Mouse (Mus musculus) intestine, embryonic 16.5 days (tissue): ENCODE measurements around the gene Gpr158. TPM values are rescaled to one million over a fixed set of nuclear protein-coding genes. Genes with fewer than 3 reads are reported as not detected.
"Not testable (repeated sequence)": the region's sequence is repeated elsewhere in the genome, so short reads cannot be mapped to it uniquely, and the experiment has no call there.

Experiments used
- ATAC-seq: fragments of 200-750 bp; cut with Nextera tagmentation; 2 replicates; pipeline ENCODE4 v1.8.0; 2017; ENCODE audit warnings: moderate TSS enrichment, moderate library complexity
- H3K27ac ChIP-seq: fragments of 300-500 bp; sonication (generic); 2 replicates; pipeline ENCODE4 v1.5.1; 2014; ENCODE audit warnings: mild to moderate bottlenecking, low read length
- H3K27me3 ChIP-seq: fragments of 300-500 bp; sonication (generic); replicated peaks from 2 replicates; pipeline ENCODE4 v1.6.1; 2014; ENCODE audit warnings: low read length, control low read depth, mixed read lengths; ENCODE audit not compliant: control insufficient read depth, insufficient read depth
- H3K36me3 ChIP-seq: fragments of 300-500 bp; sonication (generic); 2 replicates; pipeline ENCODE4 v1.6.1; 2014; ENCODE audit warnings: low read length, control low read depth; ENCODE audit not compliant: control insufficient read depth, insufficient read depth
- H3K4me1 ChIP-seq: fragments of 300-500 bp; sonication (generic); 2 replicates; pipeline ENCODE4 v1.6.1; 2014; ENCODE audit warnings: low read length, control low read depth, mixed read lengths; ENCODE audit not compliant: control insufficient read depth, insufficient read depth
- H3K4me2 ChIP-seq: fragments of 300-500 bp; sonication (generic); 2 replicates; pipeline ENCODE4 v1.6.1; 2014; ENCODE audit warnings: low read depth, low read length, control low read depth
- H3K4me3 ChIP-seq: fragments of 300-500 bp; sonication (generic); 2 replicates; pipeline ENCODE4 v1.5.1; 2014; ENCODE audit warnings: mild to moderate bottlenecking, low read length
- H3K9ac ChIP-seq: fragments of 300-500 bp; sonication (generic); 2 replicates; pipeline ENCODE4 v1.6.1; 2014; ENCODE audit warnings: low read depth, low read length
- H3K9me3 ChIP-seq: fragments of 300-500 bp; sonication (generic); 2 replicates; pipeline ENCODE4 v1.6.1; 2016; ENCODE audit warnings: low read length, control low read depth; ENCODE audit not compliant: control insufficient read depth
- WGBS: fragments of 180-500 bp; shearing (Covaris S2); extraction: QIAGEN DNeasy Blood & Tissue Kit; methylation state at CpG from one replicate; pipeline ENCODE4 v1.1.7; 2014; 5-methylcytosine and 5-hydroxymethylcytosine counted together
- polyA plus RNA-seq: library from polyadenylated mRNA; unstranded; fragments of >200 nt; fragmentation: Nextera tagmentation; extraction: Ambion mirVana; gene quantifications from 2 replicates; pipeline ENCODE4 v1.2.1, GENCODE M21; 2015

Gpr158 gene
- polyA plus RNA-seq, 1 experiment from 2014 or later: not detected

DNA sequence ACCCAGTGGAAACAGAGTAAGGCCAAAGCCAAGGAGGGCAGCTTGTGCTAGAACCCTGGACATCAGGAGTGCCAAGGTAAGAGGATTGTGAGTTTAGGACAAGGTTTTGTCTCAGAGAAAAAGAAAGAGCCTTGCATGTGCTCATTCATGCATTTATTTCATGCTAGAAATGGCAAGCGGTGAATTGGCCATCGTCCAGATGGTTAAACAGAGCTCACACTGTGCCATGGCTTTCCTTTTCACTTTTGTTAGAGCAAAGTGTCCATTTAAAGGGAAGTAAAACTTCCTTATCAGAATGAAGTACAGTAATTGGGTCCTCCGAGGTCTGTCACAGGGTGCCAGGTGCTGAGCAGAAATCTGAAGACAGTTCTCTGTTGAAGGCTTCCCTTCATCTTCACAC, 38.3 kb downstream of the Gpr158 start:
- ATAC-seq: no peak
- H3K4me1 ChIP-seq: no peaks in the 10 kb centered on the region
- 75% methylated on average over 3 of the region's 3 CpGs for WGBS
- H3K9me3 ChIP-seq: no peaks in the 10 kb centered on the region
- no peak overlapping the region for H3K4me2 ChIP-seq
- H3K36me3 ChIP-seq: no peaks in the 10 kb centered on the region
- H3K27me3 ChIP-seq: no peaks in the 10 kb centered on the region
- H3K4me3 ChIP-seq: no peak overlapping the region
- no peak overlapping the region for H3K9ac ChIP-seq
- no peak overlapping the region for H3K27ac ChIP-seq

DNA sequence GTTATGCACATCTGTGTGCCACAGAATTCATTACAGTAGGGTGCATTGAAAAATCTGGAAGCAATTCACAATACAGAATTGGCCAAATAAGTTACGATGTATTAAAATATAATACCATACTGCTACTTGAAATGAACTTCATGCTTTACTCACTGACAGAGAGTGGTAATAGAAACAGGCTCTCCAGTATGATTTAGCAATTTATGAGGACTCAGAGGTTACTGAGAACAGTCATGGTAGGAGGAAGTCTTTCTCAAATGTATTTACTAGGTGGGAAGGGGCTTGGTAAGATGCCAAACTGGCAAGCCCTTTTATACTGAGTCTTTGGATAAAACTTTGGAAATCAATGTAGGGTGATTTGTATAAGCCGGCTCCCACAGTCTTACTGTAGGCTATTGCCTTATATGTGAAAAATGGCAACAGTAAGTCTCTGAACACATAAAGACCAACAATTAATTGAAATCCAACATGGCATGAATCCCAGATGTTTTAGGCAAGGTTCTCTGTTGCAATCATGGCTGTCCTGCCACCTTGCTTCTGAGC, 40.2 kb downstream of the Gpr158 start:
- Histone ChIP-seq H3K9me3 (no peaks in the 10 kb centered on the region), H3K27ac (no peak overlapping the region), H3K36me3 (no peaks in the 10 kb centered on the region), H3K9ac (no peak overlapping the region), H3K4me2 (no peak overlapping the region), H3K27me3 (no peaks in the 10 kb centered on the region), H3K4me1 (no peaks in the 10 kb centered on the region), H3K4me3 (no peak overlapping the region)
- 84% methylated on average over 2 of the region's 2 CpGs for WGBS
- ATAC-seq: no peak

DNA sequence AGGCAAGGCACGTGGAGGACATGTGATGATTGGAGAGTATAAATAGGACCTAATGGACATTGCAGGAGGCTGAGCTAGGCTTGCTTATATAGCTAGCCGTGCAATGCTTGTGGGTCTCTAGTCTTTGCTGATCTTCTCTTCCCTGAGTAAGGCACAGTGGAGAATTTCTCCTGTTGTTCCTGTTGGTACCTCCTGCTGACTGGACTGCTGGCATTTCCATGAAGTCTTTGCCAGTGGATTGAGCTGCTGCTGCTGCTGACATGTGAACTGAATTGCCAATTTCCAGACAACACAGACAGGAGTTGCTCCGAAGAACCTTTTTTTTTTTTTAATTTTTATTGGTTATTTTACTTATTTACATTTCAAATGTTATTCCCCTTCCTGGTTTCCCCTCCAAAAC, 41.5 kb downstream of the Gpr158 start:
- H3K4me2 ChIP-seq: no peak overlapping the region
- WGBS: 79% methylated on average over 3 of the region's 3 CpGs
- no peak overlapping the region for H3K4me3 ChIP-seq
- no peaks in the 10 kb centered on the region for H3K4me1 ChIP-seq
- H3K9me3 ChIP-seq: no peaks in the 10 kb centered on the region
- H3K27me3 ChIP-seq: no peaks in the 10 kb centered on the region
- no peak overlapping the region for H3K27ac ChIP-seq
- H3K36me3 ChIP-seq: no peaks in the 10 kb centered on the region
- H3K9ac ChIP-seq: no peak overlapping the region
- no peak for ATAC-seq

DNA sequence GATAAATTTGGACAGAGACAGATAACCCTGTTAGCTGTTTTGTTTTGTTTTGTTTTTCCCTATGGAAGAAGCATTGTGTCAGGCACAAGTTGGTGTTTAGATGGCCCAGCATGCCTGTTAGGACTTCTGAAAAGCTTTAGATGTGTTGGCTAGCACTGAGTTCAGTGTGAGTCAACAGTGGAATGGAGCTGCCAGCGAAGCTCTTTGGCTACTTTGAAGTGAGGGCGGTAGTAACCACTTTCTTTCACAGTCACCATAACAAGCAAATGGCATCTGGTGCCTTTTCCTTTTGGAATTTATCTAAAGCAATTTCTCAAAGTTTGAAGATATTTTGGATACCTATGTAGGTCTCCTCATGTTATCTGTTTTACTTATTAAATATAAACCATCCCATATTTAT, 62.9 kb downstream of the Gpr158 start:
- no peak overlapping the region for H3K9ac ChIP-seq
- H3K27me3 ChIP-seq: no peaks in the 10 kb centered on the region
- H3K9me3 ChIP-seq: no peaks in the 10 kb centered on the region
- no peak overlapping the region for H3K27ac ChIP-seq
- H3K36me3 ChIP-seq: no peaks in the 10 kb centered on the region
- H3K4me2 ChIP-seq: no peak overlapping the region
- ATAC-seq: no peak
- WGBS: 64% methylated on average over 2 of the region's 2 CpGs
- H3K4me3 ChIP-seq: no peak overlapping the region
- H3K4me1 ChIP-seq: no peaks in the 10 kb centered on the region

DNA sequence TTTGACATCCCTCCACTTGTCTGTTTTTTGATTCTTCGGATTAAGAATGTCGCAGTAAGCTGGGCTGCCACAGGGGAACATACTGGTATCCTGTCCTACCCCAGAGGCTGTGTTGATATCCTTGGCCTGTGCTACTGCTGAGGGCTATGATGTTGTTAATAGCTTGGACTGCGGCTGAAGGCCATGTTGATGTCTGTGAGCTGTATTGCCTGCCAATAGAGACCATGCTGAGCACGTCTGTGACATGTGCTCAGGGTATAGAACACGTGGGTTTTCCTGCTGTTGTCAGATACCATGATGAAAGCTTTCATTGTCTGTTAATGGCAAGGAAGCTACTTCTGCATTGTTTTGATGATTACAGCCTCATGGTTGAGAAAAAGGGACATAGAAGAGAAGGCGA, 63.8 kb downstream of the Gpr158 start:
- no peaks in the 10 kb centered on the region for H3K36me3 ChIP-seq
- no peak overlapping the region for H3K4me3 ChIP-seq
- no peak for ATAC-seq
- WGBS: 75% methylated on average over 6 of the region's 6 CpGs
- H3K27ac ChIP-seq: no peak overlapping the region
- no peaks in the 10 kb centered on the region for H3K27me3 ChIP-seq
- no peaks in the 10 kb centered on the region for H3K4me1 ChIP-seq
- no peaks in the 10 kb centered on the region for H3K9me3 ChIP-seq
- no peak overlapping the region for H3K9ac ChIP-seq
- H3K4me2 ChIP-seq: no peak overlapping the region

GRCm38 (mm10) chr2:21439626-21440025, 72.3 kb downstream of the Gpr158 start:
- 80% methylated on average over 3 of the region's 3 CpGs for WGBS
- no peaks in the 10 kb centered on the region for H3K9me3 ChIP-seq

DNA sequence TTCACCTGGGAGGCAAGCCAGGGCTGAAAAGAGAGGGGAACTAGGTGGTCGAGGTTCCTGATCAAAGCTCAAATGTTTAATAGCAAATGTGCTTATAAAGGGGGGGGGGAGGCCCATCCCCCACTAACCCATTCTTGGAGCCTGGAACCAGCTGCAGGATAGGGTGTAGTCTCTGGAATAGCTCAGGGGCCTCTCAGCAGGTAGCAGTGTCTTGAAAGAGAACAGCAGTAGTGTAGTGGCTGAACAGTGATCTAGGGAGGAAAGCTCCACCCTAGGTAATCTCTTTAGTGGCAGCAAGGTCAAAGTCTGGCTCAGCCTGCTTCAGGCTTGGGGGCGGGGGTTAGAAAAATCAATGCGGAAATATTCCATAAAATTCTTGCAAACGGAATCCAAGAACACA, 93.3 kb downstream of the Gpr158 start:
- not testable (repeated sequence) for H3K9me3 ChIP-seq, H3K27ac ChIP-seq, H3K4me3 ChIP-seq, H3K9ac ChIP-seq, H3K27me3 ChIP-seq, H3K4me1 ChIP-seq, H3K36me3 ChIP-seq, H3K4me2 ChIP-seq
- ATAC-seq: peak; percentile 96
- WGBS: 73% methylated on average over 4 of the region's 4 CpGs

More at GRCm38 (mm10) chr2:21439626-21440025, 72.3 kb downstream of the Gpr158 start:
- Histone ChIP-seq H3K4me1 (no peaks in the 10 kb centered on the region), H3K27ac (no peak overlapping the region), H3K4me3 (no peak overlapping the region), H3K36me3 (no peaks in the 10 kb centered on the region), H3K27me3 (no peaks in the 10 kb centered on the region), H3K4me2 (no peak overlapping the region), H3K9ac (no peak overlapping the region)
- ATAC-seq: no peak

GRCm38 (mm10) chr2:21474957-21475356, 107.6 kb downstream of the Gpr158 start:
- Histone ChIP-seq H3K4me3 (no peak overlapping the region), H3K4me1 (no peaks in the 10 kb centered on the region), H3K27me3 (no peaks in the 10 kb centered on the region), H3K27ac (no peak overlapping the region), H3K36me3 (no peaks in the 10 kb centered on the region), H3K4me2 (no peak overlapping the region), H3K9ac (no peak overlapping the region), H3K9me3 (no peaks in the 10 kb centered on the region)
- ATAC-seq: no peak
- WGBS: 83% methylated on average over 2 of the region's 2 CpGs

DNA sequence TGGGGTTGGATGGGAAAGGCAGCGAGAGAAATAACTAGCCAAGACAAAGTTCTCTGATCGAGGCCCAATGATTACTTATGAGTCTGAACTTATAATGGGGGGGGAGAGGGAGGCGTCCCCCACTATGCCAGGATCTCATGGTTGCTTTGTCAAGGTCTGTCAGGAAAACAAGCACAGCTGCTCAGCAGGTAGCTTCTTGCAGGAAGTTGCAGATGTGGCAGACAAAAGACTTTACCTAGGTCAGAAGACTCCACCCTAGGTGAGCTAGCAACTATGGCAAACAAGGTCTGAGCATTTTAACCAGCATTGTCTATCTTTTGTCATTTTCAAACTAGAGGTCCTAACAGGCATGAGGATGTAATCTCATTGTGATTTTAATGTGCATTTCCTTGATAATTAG, 129.5 kb downstream of the Gpr158 start:
- no peaks in the 10 kb centered on the region for H3K36me3 ChIP-seq
- no peak overlapping the region for H3K27ac ChIP-seq
- no peaks in the 10 kb centered on the region for H3K4me1 ChIP-seq
- no peaks in the 10 kb centered on the region for H3K9me3 ChIP-seq
- H3K4me3 ChIP-seq: no peak overlapping the region
- 77% methylated on average over 3 of the region's 3 CpGs for WGBS
- no peaks in the 10 kb centered on the region for H3K27me3 ChIP-seq
- H3K9ac ChIP-seq: no peak overlapping the region
- no peak for ATAC-seq
- H3K4me2 ChIP-seq: no peak overlapping the region

GRCm38 (mm10) chr2:21497965-21498364, 130.6 kb downstream of the Gpr158 start:
- 81% methylated on average over 1 of the region's 1 CpGs for WGBS
- Histone ChIP-seq H3K4me1 (no peaks in the 10 kb centered on the region), H3K27ac (no peak overlapping the region), H3K27me3 (no peaks in the 10 kb centered on the region), H3K4me3 (no peak overlapping the region), H3K4me2 (no peak overlapping the region), H3K9ac (no peak overlapping the region), H3K36me3 (no peaks in the 10 kb centered on the region), H3K9me3 (no peaks in the 10 kb centered on the region)
- no peak for ATAC-seq
